Mouse (Mus musculus) right cerebral cortex, adult 2 months (tissue): ENCODE results near the gene Gm10282.
A peak's percentile ranks its signal among the peaks of the same experiment; 100 is the strongest.

Experiments
- DNase-seq, 2 experiments: peaks; one replicate each; pipeline ENCODE4 v3.0.0; 2021 to 2022; ENCODE audit warnings: low spot score in 2 of 2

Gm10282 gene

GRCm38 (mm10) chr8:72261431-72261830 lies 43.6 kb downstream of the Gm10282 start:
- no peak for DNase-seq

DNA sequence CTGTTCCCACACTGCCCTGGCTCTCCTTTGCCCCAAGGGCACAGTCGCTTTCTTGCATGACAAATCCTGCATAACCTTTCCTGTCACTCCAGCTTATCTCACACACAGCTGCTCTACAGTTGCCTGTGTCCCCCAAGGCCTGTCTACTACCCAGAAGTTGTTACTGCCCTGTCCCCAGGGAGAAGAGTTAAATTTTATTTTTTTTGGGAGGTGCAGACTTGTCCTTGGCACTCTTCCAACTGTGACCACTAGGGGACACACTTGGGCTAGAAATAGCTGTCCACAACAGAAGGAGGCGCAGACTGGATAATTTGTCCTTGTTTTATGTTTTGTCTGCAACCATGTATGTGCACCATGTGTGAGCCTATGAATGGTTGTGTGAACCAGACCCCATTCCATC lies 44.0 kb downstream of the Gm10282 start:
- peak; percentile 40 to 58 for DNase-seq

DNA sequence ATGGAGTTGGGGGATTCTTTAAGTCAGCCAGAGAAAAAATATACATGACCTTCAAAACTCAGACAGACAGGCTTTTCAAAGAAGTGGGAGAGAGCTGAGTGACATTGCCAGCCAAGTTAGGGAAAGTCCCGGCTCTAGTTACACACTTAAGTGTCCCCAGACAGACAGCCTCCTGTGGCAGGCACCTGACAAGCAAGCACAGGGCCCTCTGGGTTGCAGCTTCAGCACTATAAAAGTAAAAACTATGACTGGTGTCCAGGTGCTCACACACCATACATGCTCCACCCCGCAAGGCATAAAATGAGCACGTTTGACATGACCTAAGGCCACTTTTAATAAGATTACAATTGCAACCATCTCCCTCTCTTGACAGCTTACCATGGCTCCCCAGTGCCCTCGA lies 44.5 kb downstream of the Gm10282 start:
- DNase-seq, result no peak

- no peak for DNase-seq
Observed at GRCm38 (mm10) chr8:72259862-72260261, 45.2 kb downstream of the Gm10282 start.

DNA sequence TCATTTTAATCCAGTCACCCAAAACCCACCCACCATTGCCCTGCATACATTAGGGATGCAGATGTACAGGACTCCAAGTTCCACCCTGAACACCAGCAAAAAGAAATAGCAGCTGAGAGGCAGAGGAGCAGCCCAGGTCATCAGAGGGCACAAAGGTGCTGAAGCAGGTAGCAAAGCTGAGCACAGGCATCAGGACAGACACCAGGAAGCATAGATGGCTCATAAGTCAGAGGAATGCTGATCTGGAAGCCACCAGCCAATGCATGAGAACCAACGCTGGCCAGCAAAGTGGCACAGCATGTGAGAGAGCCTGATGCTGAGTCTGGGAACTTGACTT lies 47.2 kb downstream of the Gm10282 start:
- DNase-seq, result no peak

DNA sequence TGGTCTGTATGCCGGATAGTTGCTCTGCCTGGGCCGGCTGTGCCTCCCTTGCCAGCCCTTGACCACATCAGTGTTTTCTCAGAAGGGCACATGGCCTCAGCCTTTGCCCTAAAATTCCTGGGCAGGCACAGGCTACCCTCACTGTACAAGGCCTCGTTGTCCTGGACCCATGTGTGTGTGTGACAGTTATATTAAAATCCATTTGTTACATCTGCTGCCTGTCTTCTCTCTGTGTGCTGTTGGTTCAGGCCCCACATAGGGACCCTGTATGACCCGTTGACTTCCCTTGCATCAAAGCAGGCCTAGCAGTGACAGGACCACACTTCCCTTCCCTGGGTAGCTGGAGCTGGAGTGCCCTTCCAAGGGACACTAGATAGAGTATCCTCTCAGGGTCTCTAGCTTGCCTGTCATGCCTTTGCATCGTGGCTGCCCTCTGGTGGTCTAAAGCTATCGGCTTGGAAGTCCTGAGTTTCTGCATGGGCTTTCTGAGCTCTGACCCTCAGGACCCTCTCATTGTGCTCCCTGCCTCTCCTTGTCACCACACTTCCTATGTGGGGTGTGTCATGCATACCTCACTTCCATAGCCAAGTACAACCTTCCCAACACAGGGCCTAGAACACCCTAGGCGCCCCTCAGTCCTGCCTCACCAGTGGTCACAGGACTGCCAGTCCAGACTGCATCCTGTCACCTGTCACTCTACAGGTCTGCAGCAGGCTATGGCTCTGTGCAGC lies 47.7 kb downstream of the Gm10282 start:
- DNase-seq, result peak; percentile 31 to 36
